9 mouse cellular contexts compared by ENCODE assay signal in the genomic region with DNA sequence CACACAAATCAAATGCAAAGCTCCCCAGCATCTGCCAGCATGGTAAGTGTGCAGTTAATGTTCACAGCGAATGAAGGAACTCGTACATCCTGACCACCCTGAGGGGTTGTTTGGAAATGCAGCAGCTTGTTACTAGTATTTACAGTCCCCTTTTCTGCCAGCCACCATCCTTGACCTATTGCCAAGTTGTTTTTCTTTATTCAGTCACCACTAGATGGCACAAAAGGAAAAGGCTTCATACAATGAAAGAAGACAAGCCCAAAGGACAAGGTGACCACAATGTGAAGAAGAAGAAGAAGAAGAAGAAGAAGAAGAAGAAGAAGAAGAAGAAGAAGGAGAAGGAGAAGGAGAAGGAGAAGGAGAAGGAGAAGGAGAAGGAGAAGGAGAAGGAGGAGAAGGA. TPM values are rescaled to one million over a fixed set of nuclear protein-coding genes. Genes with fewer than 3 reads are reported as not detected.
A peak's percentile ranks its signal among the peaks of the same experiment; 100 is the strongest.
DNase-seq lines count a peak whose midpoint lies in the region; ATAC-seq and TF ChIP-seq lines count a peak whose summit lies in the region.
"Had no signal": no experiment of that assay in that cellular context is flagged by ENCODE, and none has a peak within 500 bp of the region (broad histone marks: within the 10 kb centered on the region; RNA-seq: fewer than 3 reads in every experiment).

No protein-coding gene starts in this region.

- H3K27me3 ChIP-seq in G1E (ENCODE audit: insufficient read depth, low read length): no peaks in the 10 kb centered on the region
- H3K27me3 ChIP-seq: embryonic facial prominence, embryonic 13.5 days had no signal

- H3K9me3 ChIP-seq in G1E (replicated peaks): peaks cover 7% of the 10 kb centered on the region
- H3K9me3 ChIP-seq: embryonic facial prominence, embryonic 13.5 days had no signal

- DNase-seq in kidney, adult 18-20 months: peak; percentile 17
- no peak for DNase-seq in kidney, adult 11 months
- DNase-seq in 416B (ENCODE audit: low read depth): peak; percentile 80
- DNase-seq in G1E (ENCODE audit: low spot score): no peak
- peak; percentile 11 for DNase-seq in fat pad, adult 2 months (ENCODE audit: extremely low read depth, low read depth, low spot score)
- no peak for DNase-seq in left cerebral cortex, adult 8-10 months (ENCODE audit: low spot score in 2 of 2)
- no peak for DNase-seq in left cerebral cortex, adult 18-20 months (ENCODE audit: low spot score in 2 of 2)

- peak; percentile 22; the same call in 1 of the 2 replicates for ATAC-seq in G1E (ENCODE audit: extremely low read depth, insufficient number of reproducible peaks, low FRiP score, poor library complexity, severe bottlenecking)
- peak; percentile 78; the same call in 1 of the 2 replicates for ATAC-seq in monocyte, adult 5-6 weeks (replicated peaks; ENCODE audit: insufficient number of reproducible peaks, low FRiP score, low TSS enrichment, poor library complexity, severe bottlenecking)

- no peak for TF ChIP-seq CTCF in G1E (IDR thresholded peaks at IDR 0.05; ENCODE audit: low read depth, low read length)

- H3K36me3 ChIP-seq in G1E (replicated peaks): no peaks in the 10 kb centered on the region
- H3K36me3 ChIP-seq: embryonic facial prominence, embryonic 13.5 days had no signal

- H3K4me3 ChIP-seq in G1E (ENCODE audit: low read depth, low read length): no peak overlapping the region
- H3K4me3 ChIP-seq: embryonic facial prominence, embryonic 13.5 days had no signal

- H3K4me1 ChIP-seq in G1E (ENCODE audit: insufficient read depth, low read depth, low read length): no peaks in the 10 kb centered on the region

RNA-seq across cellular contexts. Expression of gene Gm45716, which starts 4.1 kb away (rescaled TPM):
- total RNA-seq in G1E (2014; fragmentation: Nextera tagmentation) (0.97 and 2.3 TPM in 2 replicates), G1E (2017) (2.4 and 4.3 TPM in 2 replicates)
- 0.61 and 0.77 TPM in 2 replicates for polyA plus RNA-seq in G1E (2012)
- total RNA-seq in monocyte, adult 5-6 weeks (2017): 25.2 to 33.2 TPM (median 32.0 TPM) in 3 replicates
- 1 to 10 TPM; 2.6 to 4.5 (median 3.6) TPM for total RNA-seq in left cerebral cortex, adult 8-10 months (2022)
- total RNA-seq in left cerebral cortex, adult 18-20 months (2021): 1 to 10 TPM; 4.1 to 4.7 TPM

Comparison
In these comparisons a context has a peak if more than half of its experiments do, and no peak if none do; other contexts are left out.
1. DNase-seq: peak in kidney, adult 18-20 months (single experiment), 416B (single experiment) and fat pad, adult 2 months (single experiment); none in kidney, adult 11 months (single experiment), G1E (single experiment), left cerebral cortex, adult 8-10 months (0 of 2) and left cerebral cortex, adult 18-20 months (0 of 2).